Mouse (Mus musculus): Measurements from ENCODE around the gene Fgf14.

DNA sequence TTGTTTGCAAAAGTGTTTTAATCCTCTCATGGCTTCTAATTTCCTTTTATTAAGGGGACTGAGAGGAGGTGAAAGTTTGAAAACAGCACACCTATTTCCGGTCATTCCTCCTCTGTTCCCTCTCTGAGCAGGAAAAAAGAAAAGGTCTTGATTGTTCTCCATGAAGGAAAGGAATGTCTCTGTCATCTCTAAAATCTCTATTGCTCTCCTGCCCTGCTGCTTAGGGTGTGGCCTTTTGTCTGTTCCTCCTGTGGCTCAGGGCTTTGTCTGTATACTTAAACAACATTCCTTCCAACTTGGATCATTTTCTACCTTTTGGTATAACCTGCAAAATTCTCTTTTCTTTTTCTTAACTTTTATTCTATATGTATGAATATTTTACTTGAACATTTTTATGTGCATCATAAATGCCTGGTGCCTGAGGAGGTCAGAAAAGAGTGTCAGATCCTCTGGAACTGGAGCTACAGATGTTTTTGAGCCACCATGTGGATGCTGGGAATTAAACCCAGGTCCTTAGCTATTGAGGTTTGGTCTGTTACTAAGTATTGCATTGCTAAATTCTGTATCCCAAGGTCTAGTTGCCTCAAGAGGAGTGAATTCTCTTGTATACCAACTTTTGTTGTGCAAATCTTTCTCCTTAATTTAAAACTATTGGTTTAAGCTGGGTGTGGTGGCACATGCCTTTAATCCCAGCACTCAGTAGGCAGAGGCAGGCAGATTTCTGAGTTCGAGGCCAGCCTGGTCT is 230.7 kb downstream of the Fgf14 start:
- no peak for TF ChIP-seq POLR2A (IDR thresholded peaks at IDR 0.05; ENCODE audit: low read depth, low read length)
- no peak for TF ChIP-seq CTCF (conservative IDR thresholded peaks at IDR 0.05; ENCODE audit: insufficient read depth, insufficient read length, low read depth, low read length)
